Mouse (Mus musculus): ENCODE results near the gene Apol9b. TPM values are rescaled to one million over a fixed set of nuclear protein-coding genes. Genes with fewer than 3 reads are reported as not detected.

The Apol9b gene
- 4.9 and 7.3 TPM in 2 replicates for polyA plus RNA-seq (2012; rRNA removed; ENCODE audit: low replicate concordance)

DNA sequence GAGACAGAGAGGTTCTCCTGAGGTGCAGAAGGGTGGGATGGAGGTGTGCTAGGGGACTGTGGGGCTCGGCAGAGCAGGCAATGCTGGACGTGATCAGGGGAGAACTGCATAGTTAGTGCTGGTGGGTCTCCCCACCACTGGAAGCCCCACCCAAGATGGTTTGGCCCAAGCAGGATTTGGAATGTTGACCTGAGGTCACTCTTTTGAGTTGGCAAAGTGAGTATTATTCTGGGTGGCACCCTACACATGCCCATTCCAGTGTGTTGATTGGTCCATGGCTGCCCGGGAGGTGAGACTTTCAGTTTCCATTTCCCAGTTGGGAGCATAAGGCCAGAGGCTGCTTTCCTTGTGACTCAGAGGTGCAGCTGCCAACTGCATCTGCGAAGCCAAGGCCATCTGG lies at the start of gene Apol9b:
Gene Apol9b (plus strand): TSS at position 301 of the 400 bp plus-strand sequence.

DNA sequence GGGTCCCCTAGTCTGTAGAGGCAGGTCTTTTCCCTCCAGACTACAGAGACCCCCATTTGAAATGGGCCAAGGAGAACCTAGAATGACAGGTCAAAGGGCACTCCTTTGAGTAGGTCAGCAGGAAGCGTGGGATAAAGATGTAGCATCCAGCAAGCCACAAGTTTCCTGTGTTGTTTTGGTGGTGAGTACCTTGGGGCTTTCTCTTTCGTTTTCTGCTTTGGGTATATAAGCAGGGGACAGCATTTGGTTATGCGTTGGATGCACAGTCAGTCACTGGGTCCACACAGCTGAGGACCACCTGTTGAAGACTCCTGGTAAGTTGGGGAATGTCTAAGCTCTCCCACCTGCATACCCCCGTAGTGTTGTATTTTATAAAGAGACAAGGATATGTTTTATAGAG lies 30.2 kb upstream of the Apol9b start, which contains the start of gene Apol7e:
Gene Apol7e (plus strand): TSS at position 202 of the 400 bp plus-strand sequence.

DNA sequence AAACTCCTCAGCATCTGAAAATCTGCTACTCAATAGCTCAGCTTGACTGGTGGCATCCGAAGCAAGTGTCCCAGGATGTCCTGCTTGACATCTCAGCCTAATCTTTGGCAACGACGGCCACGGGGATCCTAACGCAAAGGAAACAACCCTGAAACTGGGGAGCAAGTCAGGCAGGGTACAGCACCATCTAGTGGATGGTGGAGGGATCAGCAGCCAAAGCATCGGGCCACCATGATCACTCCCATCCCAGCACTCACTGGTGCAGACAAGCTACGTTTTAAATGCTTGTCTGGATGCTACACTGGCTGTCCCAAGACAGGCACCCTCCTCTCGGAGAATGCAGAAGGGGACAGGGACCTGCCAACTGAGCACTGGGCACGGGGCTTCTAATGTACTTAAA lies 28.0 kb downstream of the Apol9b start, which contains the start of gene Apol8:
Gene Apol8 (minus strand): TSS at position 156 of the 400 bp plus-strand sequence.

Other genes with a start within 250 kb of the Apol9b start
- not detected in 2 replicates for gene Apol11a, start 220.8 kb upstream of the Apol9b start, polyA plus RNA-seq (2012; rRNA removed; ENCODE audit: low replicate concordance)
- 0.36 and 0.49 TPM in 2 replicates for gene Apol7c, start 195.7 kb upstream of the Apol9b start, polyA plus RNA-seq (2012; rRNA removed; ENCODE audit: low replicate concordance)
- gene 1700025B11Rik, start 167.1 kb upstream of the Apol9b start, polyA plus RNA-seq (2012; rRNA removed; ENCODE audit: low replicate concordance) = not detected in 2 replicates
- 1.7 and 3.8 TPM in 2 replicates for gene Apol10b, start 132.9 kb upstream of the Apol9b start, polyA plus RNA-seq (2012; rRNA removed; ENCODE audit: low replicate concordance)
- not detected in 2 replicates for gene Gm36245, start 129.8 kb upstream of the Apol9b start, polyA plus RNA-seq (2012; rRNA removed; ENCODE audit: low replicate concordance)
- gene Apol11b, start 85.8 kb upstream of the Apol9b start, polyA plus RNA-seq (2012; rRNA removed; ENCODE audit: low replicate concordance) = 0.05 TPM in 1 of 2 replicates, not detected in the other
- gene Apol7e, start 30.2 kb upstream of the Apol9b start, polyA plus RNA-seq (2012; rRNA removed; ENCODE audit: low replicate concordance) = 0.40 and 0.49 TPM in 2 replicates
- gene Apol8, start 28.0 kb downstream of the Apol9b start, polyA plus RNA-seq (2012; rRNA removed; ENCODE audit: low replicate concordance) = 0.09 and 0.12 TPM in 2 replicates
- gene Myh9, start 113.1 kb downstream of the Apol9b start, polyA plus RNA-seq (2012; rRNA removed; ENCODE audit: low replicate concordance) = 90.1 and 107 TPM in 2 replicates
- gene Txn2, start 200.0 kb downstream of the Apol9b start, polyA plus RNA-seq (2012; rRNA removed; ENCODE audit: low replicate concordance) = 259 and 277 TPM in 2 replicates
- gene Foxred2, start 227.7 kb downstream of the Apol9b start, polyA plus RNA-seq (2012; rRNA removed; ENCODE audit: low replicate concordance) = 5.3 and 9.2 TPM in 2 replicates
- gene Eif3d, start 241.8 kb downstream of the Apol9b start, polyA plus RNA-seq (2012; rRNA removed; ENCODE audit: low replicate concordance) = 111 and 172 TPM in 2 replicates

Data from subcutaneous adipose tissue, adult 2 months (tissue).